Mouse (Mus musculus) forebrain, embryonic 10.5 days (tissue): Measurements from ENCODE around the gene Syne4. TPM values are rescaled to one million over a fixed set of nuclear protein-coding genes. Genes with fewer than 3 reads are reported as not detected.

Experiments used
- DNase-seq: peaks from one replicate; pipeline ENCODE4 v3.0.0-alpha.2; 2017; ENCODE audit warnings: low spot score; ENCODE audit errors: extremely low spot score
- H3K27ac ChIP-seq: fragments of 300-500 bp; sonication (generic); 2 replicates; pipeline ENCODE4 v1.5.1; 2016; ENCODE audit warnings: mild to moderate bottlenecking
- H3K27me3 ChIP-seq: fragments of 300-500 bp; sonication (generic); 2 replicates; pipeline ENCODE4 v1.6.1; 2016; ENCODE audit warnings: mild to moderate bottlenecking; ENCODE audit not compliant: poor library complexity, severe bottlenecking
- H3K36me3 ChIP-seq: fragments of 300-500 bp; sonication (generic); replicated peaks from 2 replicates; pipeline ENCODE4 v1.6.1; 2016; ENCODE audit warnings: mild to moderate bottlenecking, moderate library complexity
- H3K4me1 ChIP-seq: fragments of 300-500 bp; sonication (generic); 2 replicates; pipeline ENCODE4 v1.6.1; 2016
- H3K4me3 ChIP-seq: fragments of 300-500 bp; sonication (generic); 2 replicates; pipeline ENCODE4 v1.5.1; 2016; ENCODE audit warnings: mild to moderate bottlenecking, moderate library complexity
- H3K9me3 ChIP-seq: fragments of 300-500 bp; sonication (generic); 2 replicates; pipeline ENCODE4 v1.6.1; 2016; ENCODE audit warnings: mild to moderate bottlenecking, moderate library complexity
- WGBS: fragments of 180-500 bp; shearing (Covaris S2); methylation state at CpG from one replicate; pipeline ENCODE4 v1.1.7; 2016; 5-methylcytosine and 5-hydroxymethylcytosine counted together
- polyA plus RNA-seq: library from polyadenylated mRNA; unstranded; fragments of >200 nt; fragmentation: Nextera tagmentation; extraction: Ambion mirVana; gene quantifications from 2 replicates; pipeline ENCODE4 v1.2.1, GENCODE M21; 2016

Gene Syne4
- 29.8 and 32.8 TPM in 2 replicates for polyA plus RNA-seq

DNA sequence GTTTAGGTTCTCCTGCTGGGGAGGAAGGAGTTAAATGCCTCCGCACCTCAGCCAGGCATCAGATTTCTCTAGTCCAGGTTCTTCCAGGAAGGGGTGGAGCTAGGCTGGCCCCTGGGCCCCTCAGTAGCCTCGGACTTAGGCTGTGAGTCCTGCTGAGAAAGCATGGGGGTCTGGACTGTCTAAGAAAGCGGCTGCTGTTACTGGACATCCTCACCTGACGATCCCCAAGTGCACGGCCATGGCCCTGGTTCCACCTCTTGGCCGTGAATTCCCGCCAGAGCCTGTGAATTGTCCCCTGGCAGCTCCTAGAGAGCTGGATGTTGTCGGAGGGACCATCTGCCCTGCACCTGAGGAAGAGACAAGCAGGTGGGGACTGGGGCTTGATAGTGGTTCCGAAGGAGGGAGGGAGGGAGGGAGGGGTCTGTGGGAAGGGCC lies at the start of gene Syne4:
Gene Syne4, plus strand, starts transcription at position 87 of the 435 bp plus-strand sequence.
- peak; percentile 60 for DNase-seq
- Histone ChIP-seq H3K27ac (peak within 1 kb of the TSS; percentile 81), H3K4me3 (peak within 1 kb of the TSS; percentile 59), H3K36me3 (peaks cover 61% of the 10 kb centered on the region), H3K27me3 (no peaks in the 10 kb centered on the region), H3K4me1 (peaks cover 31% of the 10 kb centered on the region), H3K9me3 (no peaks in the 10 kb centered on the region)
- 2% methylated on average over 9 of the region's 9 CpGs for whole genome bisulfite sequencing

DNA sequence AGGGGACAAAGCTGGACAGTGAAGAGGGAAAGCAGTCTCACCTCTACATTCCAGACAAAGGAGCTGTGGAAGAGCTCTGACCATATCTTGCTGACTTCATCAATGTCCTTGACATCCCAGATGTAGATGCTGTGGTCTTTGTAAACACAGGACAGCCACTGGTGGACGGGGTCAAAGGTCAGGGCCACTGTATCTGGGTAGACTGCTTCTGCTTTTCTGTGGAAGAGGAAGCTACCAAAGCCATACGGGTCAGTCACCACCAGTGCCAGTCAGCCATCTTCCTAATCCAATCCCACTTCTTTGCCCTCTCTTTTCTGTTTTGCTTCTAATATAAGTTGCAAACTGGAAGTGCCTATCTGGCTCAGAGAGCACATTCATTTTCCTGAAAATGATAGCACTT lies 49.6 kb upstream of the Syne4 start:
- H3K9me3 ChIP-seq: no peaks in the 10 kb centered on the region
- H3K4me1 ChIP-seq: no peaks in the 10 kb centered on the region
- H3K4me3 ChIP-seq: no peak overlapping the region
- H3K27ac ChIP-seq: no peak overlapping the region
- no peak for DNase-seq
- no peaks in the 10 kb centered on the region for H3K27me3 ChIP-seq
- H3K36me3 ChIP-seq: peaks cover 82% of the 10 kb centered on the region
- 86% methylated on average over 2 of the region's 2 CpGs for WGBS

DNA sequence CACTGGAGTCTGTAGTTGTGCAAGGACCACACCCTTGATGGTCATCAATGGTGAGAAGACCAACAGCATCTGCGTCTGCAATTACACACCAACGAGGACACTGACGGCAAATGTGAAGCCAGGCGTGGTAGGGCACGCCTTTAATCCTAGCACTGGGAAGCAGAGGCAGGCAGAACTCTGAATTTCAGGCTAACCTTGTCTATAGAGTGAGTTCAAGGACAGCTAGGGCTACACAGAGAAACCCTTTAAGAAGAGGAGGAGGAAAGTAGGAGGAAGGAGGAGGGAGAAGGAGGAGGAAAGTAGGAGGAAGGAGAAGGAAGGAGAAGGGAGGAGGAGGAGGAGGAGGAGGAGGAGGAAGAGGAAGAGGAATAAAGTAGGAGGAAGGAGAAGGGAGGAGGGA lies 49.1 kb upstream of the Syne4 start:
- Histone ChIP-seq H3K27me3 (no peaks in the 10 kb centered on the region), H3K4me1 (no peaks in the 10 kb centered on the region), H3K4me3 (no peak overlapping the region), H3K9me3 (no peaks in the 10 kb centered on the region), H3K36me3 (peaks cover 83% of the 10 kb centered on the region), H3K27ac (no peak overlapping the region)
- no peak for DNase-seq
- 94% methylated on average over 5 of the region's 5 CpGs for WGBS

DNA sequence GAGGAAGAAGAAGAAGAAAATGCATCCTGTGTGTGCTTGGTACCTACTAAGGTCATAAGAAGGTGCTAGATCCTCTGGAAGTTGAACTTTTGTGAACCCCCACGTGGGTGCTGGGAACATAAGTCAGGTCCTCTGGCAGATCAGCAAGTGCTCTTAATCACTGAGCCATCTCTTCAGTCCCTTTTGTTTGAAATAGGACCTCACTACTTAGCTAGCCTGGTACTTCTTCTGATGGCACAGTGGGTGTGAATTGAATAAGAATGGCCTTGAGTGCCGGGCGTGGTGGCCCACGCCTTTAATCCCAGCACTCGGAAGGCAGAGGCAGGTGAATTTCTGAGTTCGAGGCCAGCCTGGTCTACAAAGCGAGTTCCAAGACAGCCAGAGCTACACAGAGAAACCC lies 48.7 kb upstream of the Syne4 start:
- Histone ChIP-seq H3K36me3 (peaks cover 84% of the 10 kb centered on the region), H3K27me3 (no peaks in the 10 kb centered on the region), H3K9me3 (no peaks in the 10 kb centered on the region), H3K4me3 (no peak overlapping the region), H3K4me1 (no peaks in the 10 kb centered on the region), H3K27ac (no peak overlapping the region)
- 89% methylated on average over 7 of the region's 7 CpGs for WGBS
- DNase-seq: no peak

DNA sequence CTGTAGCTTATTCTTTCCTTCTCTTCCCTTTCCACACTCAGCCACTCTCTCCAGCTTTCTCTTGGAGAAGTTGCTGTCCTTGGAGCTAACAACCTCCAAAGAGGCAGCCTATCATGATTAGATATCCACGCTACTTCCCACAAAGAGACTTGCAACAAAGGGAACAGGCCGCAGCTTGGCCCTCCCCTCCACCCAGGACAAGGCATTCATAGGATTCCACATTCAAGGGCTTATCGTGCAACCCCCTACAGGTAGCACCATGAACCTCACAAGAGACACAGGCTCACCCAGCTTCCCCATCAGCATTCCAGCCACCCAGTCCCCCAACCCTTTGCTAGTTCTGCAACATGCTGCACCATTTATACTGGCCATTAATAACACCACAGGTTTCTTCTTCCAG lies 47.8 kb upstream of the Syne4 start:
- no peak for DNase-seq
- Histone ChIP-seq H3K4me1 (no peaks in the 10 kb centered on the region), H3K9me3 (no peaks in the 10 kb centered on the region), H3K27me3 (no peaks in the 10 kb centered on the region), H3K4me3 (no peak overlapping the region), H3K36me3 (peaks cover 84% of the 10 kb centered on the region), H3K27ac (no peak overlapping the region)
- 89% methylated on average over 3 of the region's 3 CpGs for WGBS

DNA sequence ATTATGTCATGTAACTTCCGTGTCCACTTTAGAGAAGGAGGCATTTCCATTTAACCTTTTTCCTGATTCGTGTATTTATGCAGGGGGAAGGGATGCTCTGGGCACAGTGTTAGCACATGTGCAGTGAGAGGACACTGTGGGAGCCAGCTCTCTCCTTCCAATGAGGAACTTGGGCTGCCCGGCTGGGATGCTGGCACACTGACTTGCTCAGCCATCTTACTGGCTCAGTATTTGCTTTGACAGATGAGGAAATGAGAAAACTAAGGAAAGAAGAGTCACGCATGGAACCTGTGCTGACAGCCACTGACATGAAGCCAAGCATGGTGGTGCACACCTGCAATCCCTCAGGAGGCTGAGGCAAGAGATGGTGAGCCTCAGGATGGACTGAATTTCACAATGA lies 45.0 kb upstream of the Syne4 start:
- Histone ChIP-seq H3K9me3 (no peaks in the 10 kb centered on the region), H3K27me3 (no peaks in the 10 kb centered on the region), H3K27ac (no peak overlapping the region), H3K4me1 (no peaks in the 10 kb centered on the region), H3K4me3 (no peak overlapping the region), H3K36me3 (peaks cover 84% of the 10 kb centered on the region)
- no peak for DNase-seq
- WGBS: 94% methylated on average over 4 of the region's 4 CpGs

DNA sequence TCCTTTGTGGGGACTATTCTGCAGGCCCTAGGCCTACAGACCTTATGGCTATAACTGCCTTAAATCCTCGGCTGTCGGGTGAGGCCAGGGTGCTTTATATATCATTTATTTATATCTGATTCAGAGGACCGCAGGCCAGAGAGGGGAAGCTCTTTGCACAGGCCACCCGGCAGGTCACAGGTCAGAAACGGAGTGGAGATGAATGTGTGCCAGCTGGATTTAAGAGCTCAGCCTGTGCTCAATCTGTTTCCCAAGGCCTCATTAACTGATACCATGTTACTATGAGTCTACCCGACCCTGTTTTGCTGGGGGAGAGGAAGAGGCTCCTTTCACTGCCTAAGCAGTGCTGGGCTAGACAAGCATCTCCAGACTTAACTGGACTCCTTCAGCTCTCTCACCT lies 40.2 kb upstream of the Syne4 start:
- DNase-seq: no peak
- Histone ChIP-seq H3K9me3 (no peaks in the 10 kb centered on the region), H3K27ac (no peak overlapping the region), H3K4me1 (peaks cover 7% of the 10 kb centered on the region), H3K4me3 (no peak overlapping the region), H3K36me3 (peaks cover 40% of the 10 kb centered on the region), H3K27me3 (no peaks in the 10 kb centered on the region)
- 85% methylated on average over 6 of the region's 6 CpGs for WGBS

DNA sequence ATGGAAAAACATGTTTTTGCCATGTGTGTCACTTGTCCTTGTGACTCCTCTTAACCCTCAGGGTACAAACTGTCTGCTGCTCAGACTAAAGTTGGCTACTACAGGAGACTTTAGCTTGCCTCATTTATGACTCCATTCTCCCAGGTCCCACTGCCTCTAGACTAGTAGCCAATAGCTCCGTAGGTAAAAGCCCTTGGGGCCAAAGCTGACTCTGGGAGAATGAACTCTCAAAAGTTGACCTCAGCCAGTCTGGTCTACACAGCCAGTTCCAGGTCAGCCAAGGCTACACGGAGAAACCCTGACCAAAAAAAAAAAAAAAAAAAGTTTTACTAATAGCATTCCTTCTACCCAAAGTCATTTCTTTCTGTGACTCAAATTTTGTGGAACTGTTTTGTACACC lies 35.7 kb upstream of the Syne4 start:
- H3K36me3 ChIP-seq: no peaks in the 10 kb centered on the region
- no peaks in the 10 kb centered on the region for H3K9me3 ChIP-seq
- H3K4me1 ChIP-seq: peaks cover 20% of the 10 kb centered on the region
- H3K27me3 ChIP-seq: no peaks in the 10 kb centered on the region
- H3K4me3 ChIP-seq: peak overlapping the region; percentile 87; the same call in 1 of the 2 replicates
- H3K27ac ChIP-seq: no peak overlapping the region
- WGBS: 59% methylated on average over 2 of the region's 2 CpGs
- no peak for DNase-seq

DNA sequence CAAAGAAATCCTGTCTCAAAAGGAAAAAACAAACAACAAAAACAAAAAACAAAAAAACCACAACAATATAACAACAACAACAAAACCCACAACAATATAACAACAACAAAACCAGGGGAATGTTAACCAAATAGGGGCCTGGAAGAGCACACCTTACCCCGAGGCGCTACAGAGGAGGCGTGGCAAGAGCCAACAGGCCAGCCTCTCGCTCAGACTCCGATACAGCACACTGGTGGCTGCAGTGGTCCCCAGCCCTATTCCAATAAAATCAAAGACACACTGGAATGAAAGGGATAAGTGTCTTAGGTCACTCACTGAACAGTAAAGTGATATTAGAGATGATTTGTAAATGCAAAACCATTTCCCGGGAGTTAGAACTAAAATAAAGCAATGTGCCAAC lies 35.1 kb upstream of the Syne4 start:
- H3K36me3 ChIP-seq: no peaks in the 10 kb centered on the region
- peaks cover 20% of the 10 kb centered on the region for H3K4me1 ChIP-seq
- H3K4me3 ChIP-seq: peak overlapping the region; percentile 87
- peak overlapping the region; percentile 92 for H3K27ac ChIP-seq
- under 1% methylated on average over 6 of the region's 6 CpGs for WGBS
- no peaks in the 10 kb centered on the region for H3K27me3 ChIP-seq
- no peaks in the 10 kb centered on the region for H3K9me3 ChIP-seq
- peak; percentile 33 for DNase-seq

DNA sequence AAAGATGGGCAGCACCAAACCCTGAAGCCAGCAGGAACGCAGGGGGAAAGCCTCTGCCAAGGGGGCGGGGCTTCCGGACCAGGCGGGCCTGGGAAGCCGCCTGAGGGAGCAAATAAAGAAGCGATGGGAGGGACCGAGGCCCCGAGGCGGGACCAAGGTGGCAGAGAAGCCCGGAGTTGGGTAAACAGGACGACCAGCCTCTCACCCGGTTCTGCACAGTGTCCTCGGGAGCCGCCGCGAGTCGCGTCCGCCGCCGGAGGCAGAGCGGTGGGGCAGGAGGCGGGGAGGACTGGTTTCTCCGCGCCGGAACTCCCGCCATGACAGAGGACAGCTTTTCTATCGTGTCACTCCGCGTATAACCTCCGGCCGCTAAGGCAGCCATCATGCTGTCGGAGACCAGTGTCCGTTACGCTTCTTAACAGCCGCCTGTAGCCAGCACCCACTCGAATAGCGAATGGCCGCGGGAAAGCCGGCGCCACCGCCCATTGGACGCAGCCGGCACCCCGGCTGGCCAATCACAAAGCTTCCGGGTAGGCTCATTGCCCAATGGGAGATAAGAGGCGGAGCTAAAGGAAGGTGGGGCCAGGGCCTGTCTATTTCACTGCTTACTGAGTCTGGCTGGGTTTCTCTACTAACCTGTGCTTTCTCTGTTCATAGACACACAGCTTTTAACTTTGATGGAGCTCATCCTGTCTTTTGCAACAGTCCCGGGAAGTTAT lies 34.5 kb upstream of the Syne4 start, which contains the start of the genes Thap8 and Wdr62:
Gene Thap8, plus strand, starts transcription at position 144 of the 719 bp plus-strand sequence.
Gene Wdr62, minus strand, starts transcription at position 469 of the 719 bp plus-strand sequence.
- H3K36me3 ChIP-seq: no peaks in the 10 kb centered on the region
- H3K9me3 ChIP-seq: no peaks in the 10 kb centered on the region
- H3K4me1 ChIP-seq: peaks cover 20% of the 10 kb centered on the region
- no peaks in the 10 kb centered on the region for H3K27me3 ChIP-seq
- H3K27ac ChIP-seq: peak within 1 kb of the TSS; percentile 92
- peak within 1 kb of the TSS; percentile 87 for H3K4me3 ChIP-seq
- DNase-seq: peak; percentile 95
- under 1% methylated on average over 49 of the region's 49 CpGs for WGBS

DNA sequence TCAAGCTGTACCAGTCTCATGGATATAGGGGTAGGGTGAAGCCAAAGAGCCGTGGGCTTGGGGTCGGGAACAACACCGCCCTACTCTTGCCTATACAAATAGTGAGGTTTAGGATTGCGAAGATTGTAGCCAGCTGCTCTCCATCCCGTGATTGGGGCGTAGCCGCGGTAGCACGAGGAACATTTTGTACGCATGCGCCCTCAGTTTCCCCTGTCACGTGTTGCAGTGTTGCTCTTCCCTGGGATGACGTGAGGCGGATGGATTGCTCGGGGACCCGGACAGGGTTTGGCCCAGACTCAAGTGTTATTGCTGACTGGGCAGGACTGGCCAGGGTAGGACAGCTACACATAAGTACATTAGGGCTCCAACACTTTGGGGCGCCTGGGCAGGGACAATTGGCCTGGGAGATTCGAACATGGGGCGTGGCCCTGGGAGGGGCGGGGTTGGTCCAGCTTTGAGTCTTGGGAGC lies 33.9 kb upstream of the Syne4 start:
- peaks cover 20% of the 10 kb centered on the region for H3K4me1 ChIP-seq
- WGBS: under 1% methylated on average over 20 of the region's 20 CpGs
- H3K36me3 ChIP-seq: no peaks in the 10 kb centered on the region
- no peaks in the 10 kb centered on the region for H3K9me3 ChIP-seq
- peak overlapping the region; percentile 92 for H3K27ac ChIP-seq
- DNase-seq: peak; percentile 80
- H3K4me3 ChIP-seq: peak overlapping the region; percentile 87
- H3K27me3 ChIP-seq: no peaks in the 10 kb centered on the region

DNA sequence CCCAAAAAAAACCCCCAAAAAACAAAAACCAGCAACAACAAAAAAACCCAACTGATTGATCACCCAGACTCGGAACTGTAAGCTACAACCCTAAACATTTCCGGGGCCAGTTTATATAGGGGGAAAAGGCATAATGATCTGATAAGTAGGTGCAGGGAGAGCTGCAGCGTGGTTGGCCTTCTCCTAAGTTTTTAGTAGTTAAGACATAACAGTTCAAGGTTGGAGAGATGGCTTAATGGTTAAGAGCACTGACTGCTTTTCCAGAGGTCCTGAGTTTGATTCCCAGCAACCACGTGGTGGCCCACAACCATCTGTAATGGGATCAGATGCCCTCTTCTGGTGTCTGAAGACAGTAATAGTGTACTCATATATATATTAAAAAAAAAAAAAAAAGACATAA lies 33.1 kb upstream of the Syne4 start:
- Histone ChIP-seq H3K27ac (no peak overlapping the region), H3K9me3 (no peaks in the 10 kb centered on the region), H3K27me3 (no peaks in the 10 kb centered on the region), H3K4me1 (peaks cover 21% of the 10 kb centered on the region), H3K36me3 (no peaks in the 10 kb centered on the region), H3K4me3 (peak overlapping the region; percentile 87; the same call in 1 of the 2 replicates)
- WGBS: 86% methylated on average over 4 of the region's 4 CpGs
- DNase-seq: no peak

DNA sequence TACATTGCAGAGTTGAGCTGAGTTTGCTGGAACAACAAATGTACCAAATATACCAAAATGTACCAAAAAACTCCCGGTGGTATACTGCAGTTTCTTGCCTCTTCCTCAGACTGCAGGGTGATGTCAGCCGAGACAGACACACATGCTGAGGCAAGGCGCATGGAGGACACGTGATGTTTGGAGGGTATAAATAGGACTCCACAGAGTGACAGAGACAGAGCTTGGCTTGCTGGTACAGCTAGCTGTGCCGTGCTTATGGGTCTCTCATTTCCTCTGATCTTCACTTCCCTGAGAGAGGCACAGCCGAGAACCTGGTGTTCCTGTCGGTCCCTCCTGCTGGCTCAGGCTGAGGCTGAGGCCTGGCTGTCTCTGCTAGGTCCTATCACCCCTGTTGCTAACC lies 31.9 kb upstream of the Syne4 start:
- Histone ChIP-seq H3K4me1 (peaks cover 26% of the 10 kb centered on the region), H3K27ac (no peak overlapping the region), H3K4me3 (no peak overlapping the region), H3K27me3 (no peaks in the 10 kb centered on the region), H3K9me3 (no peaks in the 10 kb centered on the region), H3K36me3 (no peaks in the 10 kb centered on the region)
- 86% methylated on average over 7 of the region's 7 CpGs for WGBS
- DNase-seq: no peak
